Mouse (Mus musculus) intestine, embryonic 16.5 days (tissue): ENCODE results near the gene Plxnc1. TPM values are rescaled to one million over a fixed set of nuclear protein-coding genes. Genes with fewer than 3 reads are reported as not detected.

Source experiments
- ATAC-seq: fragments of 200-750 bp; cut with Nextera tagmentation; 2 replicates; pipeline ENCODE4 v1.8.0; 2017; ENCODE audit warnings: moderate TSS enrichment, moderate library complexity
- H3K27ac ChIP-seq: fragments of 300-500 bp; sonication (generic); 2 replicates; pipeline ENCODE4 v1.5.1; 2014; ENCODE audit warnings: mild to moderate bottlenecking, low read length
- H3K27me3 ChIP-seq: fragments of 300-500 bp; sonication (generic); replicated peaks from 2 replicates; pipeline ENCODE4 v1.6.1; 2014; ENCODE audit warnings: low read length, control low read depth, mixed read lengths; ENCODE audit not compliant: control insufficient read depth, insufficient read depth
- H3K36me3 ChIP-seq: fragments of 300-500 bp; sonication (generic); 2 replicates; pipeline ENCODE4 v1.6.1; 2014; ENCODE audit warnings: low read length, control low read depth; ENCODE audit not compliant: control insufficient read depth, insufficient read depth
- H3K4me1 ChIP-seq: fragments of 300-500 bp; sonication (generic); 2 replicates; pipeline ENCODE4 v1.6.1; 2014; ENCODE audit warnings: low read length, control low read depth, mixed read lengths; ENCODE audit not compliant: control insufficient read depth, insufficient read depth
- H3K4me2 ChIP-seq: fragments of 300-500 bp; sonication (generic); 2 replicates; pipeline ENCODE4 v1.6.1; 2014; ENCODE audit warnings: low read depth, low read length, control low read depth
- H3K4me3 ChIP-seq: fragments of 300-500 bp; sonication (generic); 2 replicates; pipeline ENCODE4 v1.5.1; 2014; ENCODE audit warnings: mild to moderate bottlenecking, low read length
- H3K9ac ChIP-seq: fragments of 300-500 bp; sonication (generic); 2 replicates; pipeline ENCODE4 v1.6.1; 2014; ENCODE audit warnings: low read depth, low read length
- H3K9me3 ChIP-seq: fragments of 300-500 bp; sonication (generic); 2 replicates; pipeline ENCODE4 v1.6.1; 2016; ENCODE audit warnings: low read length, control low read depth; ENCODE audit not compliant: control insufficient read depth
- WGBS: fragments of 180-500 bp; shearing (Covaris S2); extraction: QIAGEN DNeasy Blood & Tissue Kit; methylation state at CpG from one replicate; pipeline ENCODE4 v1.1.7; 2014; 5-methylcytosine and 5-hydroxymethylcytosine counted together
- polyA plus RNA-seq: library from polyadenylated mRNA; unstranded; fragments of >200 nt; fragmentation: Nextera tagmentation; extraction: Ambion mirVana; gene quantifications from 2 replicates; pipeline ENCODE4 v1.2.1, GENCODE M21; 2015

The Plxnc1 gene
- polyA plus RNA-seq, 1 experiment from 2014 or later = 0.75 TPM

- Histone ChIP-seq H3K4me1 (no peaks in the 10 kb centered on the region), H3K36me3 (no peaks in the 10 kb centered on the region), H3K27ac (no peak overlapping the region), H3K4me2 (no peak overlapping the region), H3K9ac (no peak overlapping the region), H3K27me3 (no peaks in the 10 kb centered on the region), H3K9me3 (0 out of 2 replicates have a peak, but pooled peaks cover 4% of the 10 kb centered on the region), H3K4me3 (no peak overlapping the region)
- no peak for ATAC-seq
- WGBS = 78% methylated on average over 11 of the region's 11 CpGs
Measured at GRCm38 (mm10) chr10:94961283-94961682, 16.6 kb upstream of the Plxnc1 start.

GRCm38 (mm10) chr10:94958311-94958710, 13.7 kb upstream of the Plxnc1 start:
- WGBS = 11% methylated on average over 7 of the region's 7 CpGs
- ATAC-seq = no peak
- H3K36me3 ChIP-seq = no peaks in the 10 kb centered on the region
- H3K27ac ChIP-seq = no peak overlapping the region
- H3K4me2 ChIP-seq = no peak overlapping the region
- H3K27me3 ChIP-seq = no peaks in the 10 kb centered on the region
- no peak overlapping the region for H3K4me3 ChIP-seq
- H3K9me3 ChIP-seq = 0 out of 2 replicates have a peak, but pooled peaks cover 2% of the 10 kb centered on the region
- H3K9ac ChIP-seq = no peak overlapping the region
- H3K4me1 ChIP-seq = no peaks in the 10 kb centered on the region

GRCm38 (mm10) chr10:94957705-94958104, 13.1 kb upstream of the Plxnc1 start:
- Histone ChIP-seq H3K9me3 (0 out of 2 replicates have a peak, but pooled peaks cover 2% of the 10 kb centered on the region), H3K4me3 (no peak overlapping the region), H3K9ac (no peak overlapping the region), H3K27ac (no peak overlapping the region), H3K36me3 (no peaks in the 10 kb centered on the region), H3K4me2 (no peak overlapping the region), H3K4me1 (no peaks in the 10 kb centered on the region), H3K27me3 (no peaks in the 10 kb centered on the region)
- no peak for ATAC-seq
- 83% methylated on average over 7 of the region's 7 CpGs for WGBS

GRCm38 (mm10) chr10:94947915-94948675, 3.5 kb upstream of the Plxnc1 start:
- H3K27ac ChIP-seq = no peak overlapping the region
- 76% methylated on average over 10 of the region's 10 CpGs for WGBS
- H3K9ac ChIP-seq = no peak overlapping the region
- no peak for ATAC-seq
- no peak overlapping the region for H3K4me2 ChIP-seq
- no peak overlapping the region for H3K4me3 ChIP-seq
- no peaks in the 10 kb centered on the region for H3K9me3 ChIP-seq
- H3K36me3 ChIP-seq = no peaks in the 10 kb centered on the region
- peaks cover 11% of the 10 kb centered on the region for H3K4me1 ChIP-seq
- H3K27me3 ChIP-seq = peaks cover 29% of the 10 kb centered on the region

GRCm38 (mm10) chr10:94947386-94947785, 2.8 kb upstream of the Plxnc1 start:
- Histone ChIP-seq H3K4me2 (no peak overlapping the region), H3K9ac (no peak overlapping the region), H3K4me3 (no peak overlapping the region), H3K4me1 (peaks cover 16% of the 10 kb centered on the region), H3K27ac (no peak overlapping the region), H3K9me3 (no peaks in the 10 kb centered on the region), H3K27me3 (peaks cover 35% of the 10 kb centered on the region), H3K36me3 (no peaks in the 10 kb centered on the region)
- WGBS = 41% methylated on average over 7 of the region's 7 CpGs
- no peak for ATAC-seq

- Histone ChIP-seq H3K9ac (peak overlapping the region; percentile 70), H3K4me1 (peaks cover 19% of the 10 kb centered on the region), H3K27me3 (peaks cover 45% of the 10 kb centered on the region), H3K4me3 (peak overlapping the region; percentile 74), H3K4me2 (peak overlapping the region; percentile 99), H3K27ac (no peak overlapping the region), H3K9me3 (no peaks in the 10 kb centered on the region), H3K36me3 (no peaks in the 10 kb centered on the region)
- peak; percentile 5; the same call in 1 of the 2 replicates for ATAC-seq
- WGBS = under 1% methylated on average over 35 of the region's 36 CpGs
Measured at GRCm38 (mm10) chr10:94945206-94945711, 624 bp upstream of the Plxnc1 start.

GRCm38 (mm10) chr10:94943846-94944690, 567 bp downstream of the Plxnc1 start:
- Histone ChIP-seq H3K9me3 (no peaks in the 10 kb centered on the region), H3K27ac (no peak overlapping the region), H3K4me2 (peak overlapping the region; percentile 99), H3K27me3 (peaks cover 45% of the 10 kb centered on the region), H3K9ac (peak overlapping the region; percentile 70), H3K4me3 (peak overlapping the region; percentile 74), H3K36me3 (no peaks in the 10 kb centered on the region), H3K4me1 (peaks cover 19% of the 10 kb centered on the region)
- WGBS = under 1% methylated on average over 92 of the region's 110 CpGs
- ATAC-seq = peak; percentile 53

GRCm38 (mm10) chr10:94943401-94943845, 1.2 kb downstream of the Plxnc1 start:
- Histone ChIP-seq H3K36me3 (no peaks in the 10 kb centered on the region), H3K9ac (peak overlapping the region; percentile 70), H3K27me3 (peaks cover 45% of the 10 kb centered on the region), H3K4me2 (peak overlapping the region; percentile 99), H3K9me3 (no peaks in the 10 kb centered on the region), H3K27ac (no peak overlapping the region), H3K4me1 (peaks cover 19% of the 10 kb centered on the region), H3K4me3 (peak overlapping the region; percentile 74)
- under 1% methylated on average over 26 of the region's 26 CpGs for WGBS
- ATAC-seq = peak; percentile 39

- no peaks in the 10 kb centered on the region for H3K36me3 ChIP-seq
- H3K9ac ChIP-seq = peak overlapping the region; percentile 36; the same call in 1 of the 2 replicates
- no peak overlapping the region for H3K27ac ChIP-seq
- peaks cover 45% of the 10 kb centered on the region for H3K27me3 ChIP-seq
- peak overlapping the region; percentile 74 for H3K4me3 ChIP-seq
- WGBS = 6% methylated on average over 17 of the region's 17 CpGs
- no peak for ATAC-seq
- H3K9me3 ChIP-seq = no peaks in the 10 kb centered on the region
- H3K4me2 ChIP-seq = peak overlapping the region; percentile 99
- peaks cover 19% of the 10 kb centered on the region for H3K4me1 ChIP-seq
Measured at GRCm38 (mm10) chr10:94942449-94943041, 2.1 kb downstream of the Plxnc1 start.
